Mouse (Mus musculus): ENCODE measurements around the gene Zfp518b.

The Zfp518b gene

GRCm38 (mm10) chr5:38684164-38684911 is at the start of gene Zfp518b:
Gene Zfp518b, minus strand, starts transcription at chr5:38684826.
- peak; percentile 80 for DNase-seq

GRCm38 (mm10) chr5:38708940-38709581 is 24.4 kb upstream of the Zfp518b start:
- no peak for DNase-seq

GRCm38 (mm10) chr5:38707364-38708075 is 22.9 kb upstream of the Zfp518b start:
- DNase-seq: no peak

- no peak for DNase-seq
Observed at GRCm38 (mm10) chr5:38702941-38703340, 18.3 kb upstream of the Zfp518b start.

GRCm38 (mm10) chr5:38702091-38702490 is 17.5 kb upstream of the Zfp518b start:
- no peak for DNase-seq

GRCm38 (mm10) chr5:38698466-38698865 is 13.8 kb upstream of the Zfp518b start:
- no peak for DNase-seq

GRCm38 (mm10) chr5:38698046-38698445 is 13.4 kb upstream of the Zfp518b start:
- DNase-seq: no peak

- no peak for DNase-seq
Observed at GRCm38 (mm10) chr5:38696616-38697375, 12.2 kb upstream of the Zfp518b start.

GRCm38 (mm10) chr5:38692859-38693258 is 8.2 kb upstream of the Zfp518b start:
- no peak for DNase-seq

GRCm38 (mm10) chr5:38689186-38689585 is 4.6 kb upstream of the Zfp518b start:
- DNase-seq: no peak

GRCm38 (mm10) chr5:38687694-38688093 is 3.1 kb upstream of the Zfp518b start:
- no peak for DNase-seq

GRCm38 (mm10) chr5:38658836-38659235 is 25.8 kb downstream of the Zfp518b start:
- no peak for DNase-seq

GRCm38 (mm10) chr5:38656204-38656603 is 28.4 kb downstream of the Zfp518b start:
- DNase-seq: no peak

GRCm38 (mm10) chr5:38655421-38655928 is 29.2 kb downstream of the Zfp518b start:
- no peak for DNase-seq

GRCm38 (mm10) chr5:38654571-38654970 is 30.1 kb downstream of the Zfp518b start:
- DNase-seq: no peak

GRCm38 (mm10) chr5:38653101-38653500 is 31.5 kb downstream of the Zfp518b start:
- DNase-seq: no peak

GRCm38 (mm10) chr5:38651455-38651854 is 33.2 kb downstream of the Zfp518b start:
- DNase-seq: no peak

GRCm38 (mm10) chr5:38641526-38641925 is 43.1 kb downstream of the Zfp518b start:
- DNase-seq: no peak

GRCm38 (mm10) chr5:38636301-38636749 is 48.3 kb downstream of the Zfp518b start:
- DNase-seq: peak; percentile 72

- peak; percentile 27 for DNase-seq
Observed at GRCm38 (mm10) chr5:38635696-38636095, 48.9 kb downstream of the Zfp518b start.

GRCm38 (mm10) chr5:38634321-38635164 is 50.1 kb downstream of the Zfp518b start:
- no peak for DNase-seq
